ENCODE assay signal across 17 mouse cellular contexts in genomic region chr17:43190016-43190415, GRCm38 (mm10).
"Had no signal": no experiment of that assay in that cellular context is flagged by ENCODE, and none has a peak within 500 bp of the region (broad histone marks: within the 10 kb centered on the region; RNA-seq: fewer than 3 reads in every experiment).

No protein-coding gene starts in this region.

- H3K4me2 ChIP-seq: limb, embryonic 12.5 days; liver, embryonic 13.5 days; midbrain, embryonic 11.5 days; midbrain, embryonic 15.5 days; neural tube, embryonic 13.5 days had no signal

- DNase-seq: kidney, adult 11 months; layer of hippocampus, adult 9-11 months; layer of hippocampus, postnatal 36 days; liver; liver, embryonic 13.5 days; liver, postnatal 0 days; retina, postnatal 1 day; right cerebral cortex, postnatal 14 days; thymus, adult 2 months; thymus, postnatal 25 days had no signal

- H3K4me1 ChIP-seq: limb, embryonic 12.5 days; liver, embryonic 13.5 days; megakaryocyte, embryonic 14.5 days; midbrain, embryonic 15.5 days; neural tube, embryonic 13.5 days had no signal

- H3K27ac ChIP-seq: hindbrain, postnatal 0 days; kidney, postnatal 0 days; limb, embryonic 12.5 days; liver, embryonic 13.5 days; midbrain, embryonic 15.5 days; neural tube, embryonic 13.5 days had no signal

- H3K27me3 ChIP-seq: limb, embryonic 12.5 days; liver, embryonic 13.5 days; megakaryocyte, embryonic 14.5 days; midbrain, embryonic 15.5 days; neural tube, embryonic 13.5 days had no signal

- H3K36me3 ChIP-seq: limb, embryonic 12.5 days; liver, embryonic 13.5 days; midbrain, embryonic 15.5 days; neural tube, embryonic 13.5 days had no signal

- ATAC-seq: hindbrain, postnatal 0 days; liver, postnatal 0 days; midbrain, embryonic 15.5 days had no signal

- H3K9me3 ChIP-seq: limb, embryonic 12.5 days; liver, embryonic 13.5 days; midbrain, embryonic 15.5 days; neural tube, embryonic 13.5 days had no signal

- H3K9ac ChIP-seq: limb, embryonic 12.5 days; liver, embryonic 13.5 days; liver, postnatal 0 days; midbrain, embryonic 15.5 days; neural tube, embryonic 13.5 days had no signal

- H3K4me3 ChIP-seq: limb, embryonic 12.5 days; liver, embryonic 13.5 days; megakaryocyte, embryonic 14.5 days; midbrain, embryonic 15.5 days; neural tube, embryonic 13.5 days had no signal
